8 mouse cellular contexts compared by ENCODE assay signal in genomic region chr4:132509621-132510296, GRCm38 (mm10). TPM values are rescaled to one million over a fixed set of nuclear protein-coding genes. Genes with fewer than 3 reads are reported as not detected.
DNase-seq lines count a peak whose midpoint lies in the region; ATAC-seq and TF ChIP-seq lines count a peak whose summit lies in the region.

No protein-coding gene starts in this region.

- H3K4me1 ChIP-seq in forebrain, embryonic 12.5 days = peaks cover 16% of the 10 kb centered on the region
- H3K4me1 ChIP-seq in heart, embryonic 16.5 days (ENCODE audit: control insufficient read depth, insufficient read depth, low read length) = peaks cover 22% of the 10 kb centered on the region
- peaks cover 9% of the 10 kb centered on the region for H3K4me1 ChIP-seq in lung, embryonic 14.5 days (ENCODE audit: insufficient read depth)

- peak overlapping the region; percentile 67 for H3K9ac ChIP-seq in forebrain, embryonic 12.5 days
- H3K9ac ChIP-seq in heart, embryonic 16.5 days (ENCODE audit: low read length) = peak overlapping the region; percentile 77
- H3K9ac ChIP-seq in lung, embryonic 14.5 days = peak overlapping the region; percentile 74

- peak; percentile 95 for DNase-seq in ES-CJ7 (ENCODE audit: low read depth, low spot score)
- peak; percentile 91 to 96 for DNase-seq in kidney, postnatal 25 days
- peak; percentile 93 for DNase-seq in lung, embryonic 14.5 days
- peak; percentile 86 for DNase-seq in ovary, adult 18-20 months (ENCODE audit: low spot score)
- DNase-seq in urinary bladder, adult 18-20 months (ENCODE audit: low spot score in 2 of 2) = peak; percentile 75 to 83

- ATAC-seq in cerebellum, adult (ENCODE audit: insufficient number of reproducible peaks, low FRiP score, low TSS enrichment) = peak; percentile 41
- ATAC-seq in forebrain, embryonic 12.5 days (ENCODE audit: low FRiP score) = peak; percentile 80
- ATAC-seq in heart, embryonic 16.5 days (replicated peaks; ENCODE audit: extremely low read depth, insufficient read depth, low FRiP score) = peak; percentile 56
- peak; percentile 85 for ATAC-seq in lung, embryonic 14.5 days (ENCODE audit: insufficient read depth)

- peak overlapping the region; percentile 83 for H3K4me2 ChIP-seq in forebrain, embryonic 12.5 days
- peak overlapping the region; percentile 92 for H3K4me2 ChIP-seq in heart, embryonic 16.5 days (ENCODE audit: low read depth, low read length)
- H3K4me2 ChIP-seq in lung, embryonic 14.5 days = peak overlapping the region; percentile 90

- H3K36me3 ChIP-seq in forebrain, embryonic 12.5 days (replicated peaks) = no peaks in the 10 kb centered on the region
- H3K36me3 ChIP-seq in heart, embryonic 16.5 days (ENCODE audit: control insufficient read depth, insufficient read depth) = no peaks in the 10 kb centered on the region
- no peaks in the 10 kb centered on the region for H3K36me3 ChIP-seq in lung, embryonic 14.5 days (ENCODE audit: insufficient read depth)

- H3K27me3 ChIP-seq in forebrain, embryonic 12.5 days = peaks cover 19% of the 10 kb centered on the region
- no peaks in the 10 kb centered on the region for H3K27me3 ChIP-seq in heart, embryonic 16.5 days (ENCODE audit: control insufficient read depth, insufficient read depth, low read length)
- no peaks in the 10 kb centered on the region for H3K27me3 ChIP-seq in lung, embryonic 14.5 days (ENCODE audit: insufficient read depth, low read length)

- peak overlapping the region; percentile 75 for H3K27ac ChIP-seq in forebrain, embryonic 12.5 days
- H3K27ac ChIP-seq in heart, embryonic 16.5 days (ENCODE audit: low read length) = peak overlapping the region; percentile 84
- H3K27ac ChIP-seq in lung, embryonic 14.5 days (ENCODE audit: low read depth) = peak overlapping the region; percentile 91

- under 1% methylated on average over 52 of the region's 52 CpGs for WGBS in forebrain, embryonic 12.5 days
- under 1% methylated on average over 52 of the region's 52 CpGs for WGBS in heart, embryonic 16.5 days
- WGBS in lung, embryonic 14.5 days = under 1% methylated on average over 52 of the region's 52 CpGs

- no peaks in the 10 kb centered on the region for H3K9me3 ChIP-seq in forebrain, embryonic 12.5 days
- H3K9me3 ChIP-seq in heart, embryonic 16.5 days (replicated peaks; ENCODE audit: control insufficient read depth, low read length) = no peaks in the 10 kb centered on the region
- H3K9me3 ChIP-seq in lung, embryonic 14.5 days (ENCODE audit: low read depth, low read length) = no peaks in the 10 kb centered on the region

- peak overlapping the region; percentile 64 for H3K4me3 ChIP-seq in forebrain, embryonic 12.5 days (replicated peaks)
- peak overlapping the region; percentile 92 for H3K4me3 ChIP-seq in heart, embryonic 16.5 days (ENCODE audit: low read length)
- peak overlapping the region; percentile 82 for H3K4me3 ChIP-seq in lung, embryonic 14.5 days (ENCODE audit: low read depth, low read length)

- TF ChIP-seq CTCF in lung, embryonic 14.5 days (IDR thresholded peaks at IDR 0.05; ENCODE audit: low read depth) = no peak

RNA-seq across cellular contexts. Expression of gene Sesn2, which starts 0.5 kb away (rescaled TPM):
- 7.6 and 11.3 TPM in 2 replicates for polyA plus RNA-seq in forebrain, embryonic 12.5 days (2016; fragmentation: Nextera tagmentation; extraction: Ambion mirVana)
- 5.9 and 7.2 TPM in 2 replicates for polyA plus RNA-seq in heart, embryonic 16.5 days (2015; fragmentation: Nextera tagmentation; extraction: Ambion mirVana)
- polyA plus RNA-seq in lung, embryonic 14.5 days (2014; fragmentation: Nextera tagmentation; extraction: Ambion mirVana) = 7.8 and 8.6 TPM in 2 replicates

RNA-seq across cellular contexts. Expression of gene Atpif1, which starts 23.7 kb away (rescaled TPM):
- polyA plus RNA-seq in forebrain, embryonic 12.5 days (2016; fragmentation: Nextera tagmentation; extraction: Ambion mirVana) = 1,084 and 1,150 TPM in 2 replicates
- polyA plus RNA-seq in heart, embryonic 16.5 days (2015; fragmentation: Nextera tagmentation; extraction: Ambion mirVana) = 1,312 and 1,561 TPM in 2 replicates
- 1,179 and 1,189 TPM in 2 replicates for polyA plus RNA-seq in lung, embryonic 14.5 days (2014; fragmentation: Nextera tagmentation; extraction: Ambion mirVana)

RNA-seq across cellular contexts. Expression of gene Dnajc8, which starts 25.6 kb away (rescaled TPM):
- polyA plus RNA-seq in forebrain, embryonic 12.5 days (2016; fragmentation: Nextera tagmentation; extraction: Ambion mirVana) = 188 and 201 TPM in 2 replicates
- 98.5 and 117 TPM in 2 replicates for polyA plus RNA-seq in heart, embryonic 16.5 days (2015; fragmentation: Nextera tagmentation; extraction: Ambion mirVana)
- 191 TPM in 2 replicates for polyA plus RNA-seq in lung, embryonic 14.5 days (2014; fragmentation: Nextera tagmentation; extraction: Ambion mirVana)

RNA-seq across cellular contexts. Expression of gene Med18, which starts 46.0 kb away (rescaled TPM):
- 21.0 and 25.5 TPM in 2 replicates for polyA plus RNA-seq in forebrain, embryonic 12.5 days (2016; fragmentation: Nextera tagmentation; extraction: Ambion mirVana)
- polyA plus RNA-seq in heart, embryonic 16.5 days (2015; fragmentation: Nextera tagmentation; extraction: Ambion mirVana) = 14.5 and 15.9 TPM in 2 replicates
- polyA plus RNA-seq in lung, embryonic 14.5 days (2014; fragmentation: Nextera tagmentation; extraction: Ambion mirVana) = 20.0 and 20.1 TPM in 2 replicates

RNA-seq across cellular contexts. Expression of gene Ptafr, which starts 54.1 kb away (rescaled TPM):
- polyA plus RNA-seq in forebrain, embryonic 12.5 days (2016; fragmentation: Nextera tagmentation; extraction: Ambion mirVana) = 0.40 and 0.45 TPM in 2 replicates
- polyA plus RNA-seq in heart, embryonic 16.5 days (2015; fragmentation: Nextera tagmentation; extraction: Ambion mirVana) = 0.60 and 0.68 TPM in 2 replicates
- 0.83 and 1.1 TPM in 2 replicates for polyA plus RNA-seq in lung, embryonic 14.5 days (2014; fragmentation: Nextera tagmentation; extraction: Ambion mirVana)

Comparison
In these comparisons a context has a peak if more than half of its experiments do, and no peak if none do; other contexts are left out.
1. Peak in every context shown above with its lines: DNase-seq, ATAC-seq, H3K4me3 ChIP-seq and H3K27ac ChIP-seq.